ENCODE assay signal across 9 mouse cellular contexts in the genomic region with DNA sequence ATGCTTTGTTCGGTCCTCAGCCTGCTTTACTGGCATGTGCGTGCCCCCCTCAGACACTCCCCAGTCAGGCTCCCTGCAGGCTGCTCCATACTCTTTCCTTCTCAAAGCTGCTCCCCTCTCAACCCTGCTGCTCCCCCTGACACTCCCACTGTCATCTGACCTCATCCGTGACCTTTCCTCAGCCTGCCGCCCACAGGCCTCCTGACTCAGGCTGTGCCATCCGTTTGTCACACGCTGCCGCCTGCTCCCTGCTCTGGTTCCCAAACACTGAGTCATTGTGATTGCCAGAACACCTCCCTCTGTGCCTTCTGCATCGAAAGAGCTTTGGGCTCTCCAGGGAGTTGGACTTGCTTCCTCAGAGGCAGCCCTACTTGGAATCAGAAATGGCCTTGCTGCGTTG.
DNase-seq lines count a peak whose midpoint lies in the region; ATAC-seq lines count a peak whose summit lies in the region.
"Had no signal": no experiment of that assay in that cellular context is flagged by ENCODE, and none has a peak within 500 bp of the region (broad histone marks: within the 10 kb centered on the region; RNA-seq: fewer than 3 reads in every experiment).

No protein-coding gene starts in this region.

- ATAC-seq in megakaryocyte, adult 5-6 weeks (ENCODE audit: poor library complexity, severe bottlenecking) = no peak
- no peak for ATAC-seq in midbrain, embryonic 16.5 days
- ATAC-seq in erythroid progenitor cell, adult 5-6 weeks (replicated peaks; ENCODE audit: low FRiP score, poor library complexity, severe bottlenecking) = no peak

- H3K9me3 ChIP-seq in megakaryocyte, embryonic 14.5 days = no peaks in the 10 kb centered on the region
- H3K9me3 ChIP-seq in midbrain, embryonic 16.5 days (replicated peaks; ENCODE audit: control insufficient read depth, low read length, poor library complexity, severe bottlenecking) = no peaks in the 10 kb centered on the region
- H3K9me3 ChIP-seq: lung, embryonic 15.5 days had no signal

- WGBS in midbrain, embryonic 16.5 days = 16% methylated on average over 9 of the region's 9 CpGs

- peaks cover 82% of the 10 kb centered on the region for H3K27me3 ChIP-seq in megakaryocyte, embryonic 14.5 days (replicated peaks)
- no peaks in the 10 kb centered on the region for H3K27me3 ChIP-seq in midbrain, embryonic 16.5 days (ENCODE audit: control insufficient read depth, insufficient read depth, low read depth, low read length)
- H3K27me3 ChIP-seq: lung, embryonic 15.5 days had no signal

- H3K27ac ChIP-seq in midbrain, embryonic 16.5 days (ENCODE audit: low read length) = no peak overlapping the region; the same call in 1 of the 2 replicates
- H3K27ac ChIP-seq: lung, embryonic 15.5 days had no signal

- no peak overlapping the region for H3K4me2 ChIP-seq in midbrain, embryonic 16.5 days (ENCODE audit: low read length)
- H3K4me2 ChIP-seq: lung, embryonic 15.5 days had no signal

- H3K4me1 ChIP-seq in megakaryocyte, embryonic 14.5 days = peaks cover 10% of the 10 kb centered on the region
- H3K4me1 ChIP-seq in midbrain, embryonic 16.5 days (ENCODE audit: control insufficient read depth, insufficient read depth, low read length) = peaks cover 53% of the 10 kb centered on the region
- H3K4me1 ChIP-seq: lung, embryonic 15.5 days had no signal

- no peaks in the 10 kb centered on the region for H3K36me3 ChIP-seq in megakaryocyte, embryonic 14.5 days (replicated peaks; ENCODE audit: low read length)
- no peaks in the 10 kb centered on the region for H3K36me3 ChIP-seq in midbrain, embryonic 16.5 days (ENCODE audit: control insufficient read depth, insufficient read depth, low read length)
- H3K36me3 ChIP-seq: lung, embryonic 15.5 days had no signal

- peak overlapping the region; percentile 40 for H3K9ac ChIP-seq in midbrain, embryonic 16.5 days (ENCODE audit: low read depth, low read length)
- H3K9ac ChIP-seq: lung, embryonic 15.5 days had no signal

- H3K4me3 ChIP-seq in megakaryocyte, embryonic 14.5 days (replicated peaks) = peak overlapping the region; percentile 42
- no peak overlapping the region for H3K4me3 ChIP-seq in midbrain, embryonic 16.5 days (ENCODE audit: low read depth, low read length)
- H3K4me3 ChIP-seq: lung, embryonic 15.5 days had no signal

- peak; percentile 81 for DNase-seq in embryo, embryonic 10 days (ENCODE audit: low spot score)
- DNase-seq in layer of hippocampus, adult 18-20 months (ENCODE audit: low spot score in 2 of 2) = peak; percentile 82 to 87
- DNase-seq in thymus, postnatal 25 days = no peak
- DNase-seq in kidney, postnatal 10 days = no peak

Comparison
In these comparisons a context has a peak if more than half of its experiments do, and no peak if none do; other contexts are left out.
1. DNase-seq: peak in embryo, embryonic 10 days (single experiment) and layer of hippocampus, adult 18-20 months (2 of 2); none in thymus, postnatal 25 days (single experiment) and kidney, postnatal 10 days (single experiment).